Mouse (Mus musculus): ENCODE measurements around the gene Hace1. TPM values are rescaled to one million over a fixed set of nuclear protein-coding genes. Genes with fewer than 3 reads are reported as not detected.

The Hace1 gene
- polyA plus RNA-seq, 1 experiment from 2014 or later: 16.8 TPM

- no peak overlapping the region for H3K9ac ChIP-seq (ENCODE audit: low read depth, low read length)
- peaks cover 4% of the 10 kb centered on the region for H3K36me3 ChIP-seq (ENCODE audit: control insufficient read depth, insufficient read depth, low read length)
- no peak; the same call in 1 of the 2 replicates for ATAC-seq
- no peak overlapping the region for H3K27ac ChIP-seq (ENCODE audit: low read depth, low read length)
- H3K4me2 ChIP-seq (ENCODE audit: low read length): no peak overlapping the region
- no peaks in the 10 kb centered on the region for H3K27me3 ChIP-seq (replicated peaks; ENCODE audit: control insufficient read depth, insufficient read depth, low read length)
- H3K4me3 ChIP-seq (ENCODE audit: low read length): no peak overlapping the region
- H3K4me1 ChIP-seq (ENCODE audit: control insufficient read depth, insufficient read depth, low read depth, low read length): no peaks in the 10 kb centered on the region
- no peaks in the 10 kb centered on the region for H3K9me3 ChIP-seq (ENCODE audit: control insufficient read depth, low read length)
These were observed 99.2 kb downstream of the Hace1 start for GRCm38 (mm10) chr10:45676796-45677195.

DNA sequence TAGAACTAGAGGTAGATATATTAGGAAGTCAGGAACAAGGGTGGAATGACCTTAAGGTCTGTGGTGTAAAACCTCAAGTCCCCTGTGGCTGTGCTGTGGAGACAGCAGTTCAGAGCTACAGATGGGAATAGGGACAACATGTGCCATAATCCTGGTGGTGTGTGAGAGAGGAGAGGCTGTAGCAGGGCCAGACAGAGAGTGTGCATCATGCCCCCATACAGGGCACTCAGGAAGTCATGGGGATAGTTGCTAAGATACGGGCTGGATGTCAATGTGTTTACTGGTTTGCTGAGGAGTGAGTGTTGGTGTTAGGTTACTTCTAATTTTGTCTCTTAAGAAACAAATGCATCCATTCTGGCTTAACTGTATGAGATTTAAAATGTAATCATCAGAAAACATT, 108.6 kb downstream of the Hace1 start:
- Histone ChIP-seq H3K27ac (ENCODE audit: low read depth, low read length) (no peak overlapping the region), H3K4me1 (ENCODE audit: control insufficient read depth, insufficient read depth, low read depth, low read length) (no peaks in the 10 kb centered on the region), H3K27me3 (replicated peaks; ENCODE audit: control insufficient read depth, insufficient read depth, low read length) (no peaks in the 10 kb centered on the region), H3K9ac (ENCODE audit: low read depth, low read length) (no peak overlapping the region), H3K9me3 (ENCODE audit: control insufficient read depth, low read length) (no peaks in the 10 kb centered on the region; the same call in 1 of the 2 replicates), H3K4me2 (ENCODE audit: low read length) (no peak overlapping the region), H3K36me3 (ENCODE audit: control insufficient read depth, insufficient read depth, low read length) (no peaks in the 10 kb centered on the region), H3K4me3 (ENCODE audit: low read length) (no peak overlapping the region)
- 85% methylated on average over 1 of the region's 1 CpGs for WGBS
- ATAC-seq: no peak

DNA sequence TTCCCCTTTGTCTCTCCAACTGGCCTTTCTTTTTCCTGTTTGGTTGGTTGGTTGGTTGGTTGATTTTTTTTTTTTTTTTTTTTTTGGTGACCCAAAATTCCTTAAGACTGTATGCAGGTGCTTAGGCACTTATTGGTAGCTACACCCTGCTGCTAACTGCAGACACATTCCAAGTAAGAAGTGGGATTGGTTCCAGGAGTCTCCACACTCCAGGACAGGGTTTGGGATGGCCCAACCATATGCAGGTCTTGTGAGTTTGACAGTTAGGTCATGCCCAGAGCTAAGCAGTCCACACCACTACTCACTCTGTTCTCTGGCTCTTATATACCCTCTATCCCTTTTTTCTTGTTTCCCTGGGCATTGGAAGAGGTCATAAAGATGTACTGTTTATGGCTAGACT, 117.3 kb downstream of the Hace1 start:
- Histone ChIP-seq H3K9ac (ENCODE audit: low read depth, low read length) (no peak overlapping the region), H3K4me2 (ENCODE audit: low read length) (no peak overlapping the region), H3K27ac (ENCODE audit: low read depth, low read length) (no peak overlapping the region), H3K4me1 (ENCODE audit: control insufficient read depth, insufficient read depth, low read depth, low read length) (no peaks in the 10 kb centered on the region), H3K9me3 (ENCODE audit: control insufficient read depth, low read length) (no peaks in the 10 kb centered on the region), H3K36me3 (ENCODE audit: control insufficient read depth, insufficient read depth, low read length) (no peaks in the 10 kb centered on the region), H3K27me3 (replicated peaks; ENCODE audit: control insufficient read depth, insufficient read depth, low read length) (no peaks in the 10 kb centered on the region), H3K4me3 (ENCODE audit: low read length) (no peak overlapping the region)
- ATAC-seq: no peak

DNA sequence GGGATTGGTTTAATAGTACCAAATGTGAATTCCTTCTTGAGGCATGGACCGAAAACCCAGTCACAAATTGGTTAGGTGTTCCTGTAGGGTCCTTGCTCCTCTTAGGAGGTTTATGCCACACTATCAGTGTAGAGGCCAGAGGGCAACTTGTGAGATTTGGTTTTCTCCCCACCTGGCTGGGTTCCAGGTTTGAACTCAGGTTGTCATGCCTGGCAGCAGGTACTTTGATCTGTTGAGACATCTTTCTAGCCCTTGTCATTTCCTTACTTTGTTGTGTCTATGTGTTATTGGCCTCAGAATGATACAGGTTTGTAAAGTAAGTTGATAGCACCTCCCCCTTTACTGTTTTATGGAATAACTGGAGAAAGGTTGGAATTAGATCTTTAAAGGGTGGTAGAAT, 117.9 kb downstream of the Hace1 start:
- 94% methylated on average over 1 of the region's 1 CpGs for WGBS

GRCm38 (mm10) chr10:45698930-45699329, 121.3 kb downstream of the Hace1 start:
- Histone ChIP-seq H3K9me3 (ENCODE audit: control insufficient read depth, low read length) (no peaks in the 10 kb centered on the region), H3K9ac (ENCODE audit: low read depth, low read length) (no peak overlapping the region), H3K4me1 (ENCODE audit: control insufficient read depth, insufficient read depth, low read depth, low read length) (no peaks in the 10 kb centered on the region), H3K4me2 (ENCODE audit: low read length) (no peak overlapping the region), H3K4me3 (ENCODE audit: low read length) (no peak overlapping the region), H3K36me3 (ENCODE audit: control insufficient read depth, insufficient read depth, low read length) (peaks cover 4% of the 10 kb centered on the region; the same call in 1 of the 2 replicates), H3K27me3 (replicated peaks; ENCODE audit: control insufficient read depth, insufficient read depth, low read length) (no peaks in the 10 kb centered on the region), H3K27ac (ENCODE audit: low read depth, low read length) (no peak overlapping the region)
- ATAC-seq: peak; percentile 48; the same call in 1 of the 2 replicates
- 86% methylated on average over 3 of the region's 3 CpGs for WGBS

More for the DNA sequence above, 117.9 kb downstream of the Hace1 start:
- no peaks in the 10 kb centered on the region for H3K36me3 ChIP-seq (ENCODE audit: control insufficient read depth, insufficient read depth, low read length)
- no peaks in the 10 kb centered on the region for H3K9me3 ChIP-seq (ENCODE audit: control insufficient read depth, low read length)
- H3K4me3 ChIP-seq (ENCODE audit: low read length): no peak overlapping the region
- no peaks in the 10 kb centered on the region for H3K27me3 ChIP-seq (replicated peaks; ENCODE audit: control insufficient read depth, insufficient read depth, low read length)
- H3K4me2 ChIP-seq (ENCODE audit: low read length): no peak overlapping the region
- no peaks in the 10 kb centered on the region for H3K4me1 ChIP-seq (ENCODE audit: control insufficient read depth, insufficient read depth, low read depth, low read length)
- no peak overlapping the region for H3K27ac ChIP-seq (ENCODE audit: low read depth, low read length)
- no peak overlapping the region for H3K9ac ChIP-seq (ENCODE audit: low read depth, low read length)
- no peak for ATAC-seq

GRCm38 (mm10) chr10:45706849-45707248, 129.2 kb downstream of the Hace1 start:
- ATAC-seq: no peak
- H3K9me3 ChIP-seq (ENCODE audit: control insufficient read depth, low read length): no peaks in the 10 kb centered on the region
- no peaks in the 10 kb centered on the region for H3K36me3 ChIP-seq (ENCODE audit: control insufficient read depth, insufficient read depth, low read length)
- no peak overlapping the region for H3K4me3 ChIP-seq (ENCODE audit: low read length)
- no peak overlapping the region for H3K27ac ChIP-seq (ENCODE audit: low read depth, low read length)
- H3K9ac ChIP-seq (ENCODE audit: low read depth, low read length): no peak overlapping the region
- H3K4me1 ChIP-seq (ENCODE audit: control insufficient read depth, insufficient read depth, low read depth, low read length): no peaks in the 10 kb centered on the region
- 81% methylated on average over 2 of the region's 2 CpGs for WGBS
- no peak overlapping the region for H3K4me2 ChIP-seq (ENCODE audit: low read length)
- no peaks in the 10 kb centered on the region for H3K27me3 ChIP-seq (replicated peaks; ENCODE audit: control insufficient read depth, insufficient read depth, low read length)

- Histone ChIP-seq H3K4me1 (ENCODE audit: control insufficient read depth, insufficient read depth, low read depth, low read length) (no peaks in the 10 kb centered on the region), H3K27ac (ENCODE audit: low read depth, low read length) (no peak overlapping the region), H3K4me2 (ENCODE audit: low read length) (no peak overlapping the region), H3K27me3 (replicated peaks; ENCODE audit: control insufficient read depth, insufficient read depth, low read length) (no peaks in the 10 kb centered on the region), H3K9ac (ENCODE audit: low read depth, low read length) (no peak overlapping the region), H3K9me3 (ENCODE audit: control insufficient read depth, low read length) (no peaks in the 10 kb centered on the region), H3K36me3 (ENCODE audit: control insufficient read depth, insufficient read depth, low read length) (0 out of 2 replicates have a peak, but pooled peaks cover 3% of the 10 kb centered on the region), H3K4me3 (ENCODE audit: low read length) (no peak overlapping the region)
- no peak for ATAC-seq
- 65% methylated on average over 3 of the region's 3 CpGs for WGBS
These were observed 133.2 kb downstream of the Hace1 start for GRCm38 (mm10) chr10:45710848-45711247.

- H3K4me3 ChIP-seq (ENCODE audit: low read length): no peak overlapping the region
- peak; percentile 34; the same call in 1 of the 2 replicates for ATAC-seq
- H3K27ac ChIP-seq (ENCODE audit: low read depth, low read length): no peak overlapping the region
- H3K27me3 ChIP-seq (replicated peaks; ENCODE audit: control insufficient read depth, insufficient read depth, low read length): no peaks in the 10 kb centered on the region
- H3K4me2 ChIP-seq (ENCODE audit: low read length): no peak overlapping the region
- no peaks in the 10 kb centered on the region for H3K4me1 ChIP-seq (ENCODE audit: control insufficient read depth, insufficient read depth, low read depth, low read length)
- H3K9me3 ChIP-seq (ENCODE audit: control insufficient read depth, low read length): no peaks in the 10 kb centered on the region
- H3K9ac ChIP-seq (ENCODE audit: low read depth, low read length): no peak overlapping the region
- WGBS: 31% methylated on average over 4 of the region's 4 CpGs
- 0 out of 2 replicates have a peak, but pooled peaks cover 3% of the 10 kb centered on the region for H3K36me3 ChIP-seq (ENCODE audit: control insufficient read depth, insufficient read depth, low read length)
These were observed 133.7 kb downstream of the Hace1 start for GRCm38 (mm10) chr10:45711348-45711747.
